ENCODE assay signal across 25 mouse cellular contexts in genomic region chr5:143124805-143125378, GRCm38 (mm10). TPM values are rescaled to one million over a fixed set of nuclear protein-coding genes. Genes with fewer than 3 reads are reported as not detected.
DNase-seq lines count a peak whose midpoint lies in the region; ATAC-seq and TF ChIP-seq lines count a peak whose summit lies in the region.
"Had no signal": no experiment of that assay in that cellular context is flagged by ENCODE, and none has a peak within 500 bp of the region (broad histone marks: within the 10 kb centered on the region; RNA-seq: fewer than 3 reads in every experiment).

No protein-coding gene starts in this region.

- H3K4me3 ChIP-seq in neural tube, embryonic 15.5 days (replicated peaks), result no peak overlapping the region
- no peak overlapping the region for H3K4me3 ChIP-seq in hindbrain, postnatal 0 days (ENCODE audit: low read length)
- H3K4me3 ChIP-seq: embryonic facial prominence, embryonic 10.5 days; erythroblast, embryonic 14.5 days; heart, adult 2 months; limb, embryonic 10.5 days; liver, embryonic 12.5 days; lung, embryonic 15.5 days; megakaryocyte, embryonic 14.5 days; neural tube, embryonic 12.5 days had no signal

- peaks cover 3% of the 10 kb centered on the region; the same call in 1 of the 2 replicates for H3K4me1 ChIP-seq in neural tube, embryonic 15.5 days
- H3K4me1 ChIP-seq in hindbrain, postnatal 0 days (ENCODE audit: insufficient read depth, low read length), result no peaks in the 10 kb centered on the region
- H3K4me1 ChIP-seq: limb, embryonic 10.5 days; liver, embryonic 12.5 days; lung, embryonic 15.5 days; megakaryocyte, embryonic 14.5 days; neural tube, embryonic 12.5 days had no signal

- no peak for TF ChIP-seq CTCF in hindbrain, postnatal 0 days (IDR thresholded peaks at IDR 0.05; ENCODE audit: low read depth)

- H3K9ac ChIP-seq in neural tube, embryonic 15.5 days (replicated peaks), result no peak overlapping the region
- no peak overlapping the region for H3K9ac ChIP-seq in hindbrain, postnatal 0 days (replicated peaks; ENCODE audit: low read length)
- H3K9ac ChIP-seq: liver, embryonic 12.5 days; lung, embryonic 15.5 days; neural tube, embryonic 12.5 days had no signal

- peaks cover 13% of the 10 kb centered on the region; the same call in 1 of the 2 replicates for H3K9me3 ChIP-seq in neural tube, embryonic 15.5 days (replicated peaks)
- no peaks in the 10 kb centered on the region for H3K9me3 ChIP-seq in hindbrain, postnatal 0 days (ENCODE audit: low read length)
- H3K9me3 ChIP-seq: limb, embryonic 10.5 days; liver, embryonic 12.5 days; lung, embryonic 15.5 days had no signal

- H3K4me2 ChIP-seq in neural tube, embryonic 15.5 days, result no peak overlapping the region
- no peak overlapping the region for H3K4me2 ChIP-seq in hindbrain, postnatal 0 days (ENCODE audit: low read depth, low read length)
- H3K4me2 ChIP-seq: liver, embryonic 12.5 days; lung, embryonic 15.5 days; neural tube, embryonic 12.5 days had no signal

- DNase-seq in cerebellum, postnatal 14 days, result peak; percentile 46 to 56
- no peak for DNase-seq in cerebellum, postnatal 4 days (ENCODE audit: low spot score in 2 of 2)
- DNase-seq in neural tube, embryonic 10.5 days (ENCODE audit: extremely low spot score, low spot score), result no peak
- DNase-seq in hindbrain, postnatal 0 days (ENCODE audit: low spot score), result no peak
- DNase-seq in retina, postnatal 1 day, result no peak
- no peak for DNase-seq in kidney, postnatal 10 days
- DNase-seq in natural killer cell, adult 2 months (ENCODE audit: low spot score in 2 of 2), result no peak
- DNase-seq: cerebellum, adult 8-10 months; heart, adult 2 months; kidney, adult 9 months had no signal

- 0 out of 2 replicates have a peak overlapping the region, but pooled peaks have one; percentile 14 for H3K27ac ChIP-seq in neural tube, embryonic 15.5 days (replicated peaks)
- peak overlapping the region; percentile 66 for H3K27ac ChIP-seq in hindbrain, postnatal 0 days
- H3K27ac ChIP-seq: embryonic facial prominence, embryonic 10.5 days; heart, adult 2 months; limb, embryonic 10.5 days; liver, embryonic 12.5 days; lung, embryonic 15.5 days; neural tube, embryonic 12.5 days had no signal

- no peak for ATAC-seq in neural tube, embryonic 15.5 days (ENCODE audit: low FRiP score)
- ATAC-seq in hindbrain, postnatal 0 days, result no peak
- ATAC-seq: inflammation-experienced regulatory T-cells, adult 6 months; liver, embryonic 12.5 days; Patski had no signal

- no peaks in the 10 kb centered on the region for H3K27me3 ChIP-seq in neural tube, embryonic 15.5 days (replicated peaks)
- H3K27me3 ChIP-seq in hindbrain, postnatal 0 days (ENCODE audit: insufficient read depth, low read length), result no peaks in the 10 kb centered on the region
- H3K27me3 ChIP-seq: lung, embryonic 15.5 days; neural tube, embryonic 12.5 days; Patski had no signal

- 87% methylated on average over 4 of the region's 4 CpGs for WGBS in neural tube, embryonic 15.5 days
- 70% methylated on average over 4 of the region's 4 CpGs for WGBS in hindbrain, postnatal 0 days

- no peaks in the 10 kb centered on the region for H3K36me3 ChIP-seq in neural tube, embryonic 15.5 days
- no peaks in the 10 kb centered on the region for H3K36me3 ChIP-seq in hindbrain, postnatal 0 days (ENCODE audit: insufficient read depth, low read length)
- H3K36me3 ChIP-seq: embryonic facial prominence, embryonic 10.5 days; limb, embryonic 10.5 days; liver, embryonic 12.5 days; lung, embryonic 15.5 days; neural tube, embryonic 12.5 days had no signal

RNA-seq across cellular contexts. Expression of gene Rnf216, which starts 12.1 kb away (rescaled TPM):
- 26.6 and 29.6 TPM in 2 replicates for polyA plus RNA-seq in neural tube, embryonic 15.5 days (2015; fragmentation: Nextera tagmentation; extraction: Ambion mirVana)
- 28.0 and 32.7 TPM in 2 replicates for total RNA-seq in hindbrain, postnatal 0 days (2014; rRNA removed)
- polyA plus RNA-seq in hindbrain, postnatal 0 days (2015; fragmentation: Nextera tagmentation; extraction: Ambion mirVana), result 25.3 and 29.7 TPM in 2 replicates

RNA-seq across cellular contexts. Expression of gene Olfr718-ps1, which starts 22.5 kb away (rescaled TPM):
- 0.10 TPM in 1 of 2 replicates, not detected in the other for polyA plus RNA-seq in neural tube, embryonic 15.5 days (2015; fragmentation: Nextera tagmentation; extraction: Ambion mirVana)
- not detected in 2 replicates for total RNA-seq in hindbrain, postnatal 0 days (2014; rRNA removed)
- not detected in 2 replicates for polyA plus RNA-seq in hindbrain, postnatal 0 days (2015; fragmentation: Nextera tagmentation; extraction: Ambion mirVana)
- total RNA-seq: gastrocnemius, adult 18-20 months; heart, adult 2 months had no signal
- polyA plus RNA-seq: embryonic facial prominence, embryonic 10.5 days; erythroblast, embryonic 14.5 days; heart, adult 2 months; heart, embryonic 16.5 days; large intestine, adult 2 months; liver, embryonic 12.5 days; lung, embryonic 15.5 days; neural tube, embryonic 12.5 days; small intestine, adult 2 months had no signal

RNA-seq across cellular contexts. Expression of gene Rbak, which starts 55.7 kb away (rescaled TPM):
- 12.7 and 13.1 TPM in 2 replicates for polyA plus RNA-seq in neural tube, embryonic 15.5 days (2015; fragmentation: Nextera tagmentation; extraction: Ambion mirVana)
- 11.8 and 13.3 TPM in 2 replicates for total RNA-seq in hindbrain, postnatal 0 days (2014; rRNA removed)
- polyA plus RNA-seq in hindbrain, postnatal 0 days (2015; fragmentation: Nextera tagmentation; extraction: Ambion mirVana), result 9.3 and 10.0 TPM in 2 replicates

RNA-seq across cellular contexts. Expression of gene Spdye4b, which starts 55.9 kb away (rescaled TPM):
- not detected in 2 replicates for polyA plus RNA-seq in neural tube, embryonic 15.5 days (2015; fragmentation: Nextera tagmentation; extraction: Ambion mirVana)
- total RNA-seq in hindbrain, postnatal 0 days (2014; rRNA removed), result 0.11 TPM in 1 of 2 replicates, not detected in the other
- not detected in 2 replicates for polyA plus RNA-seq in hindbrain, postnatal 0 days (2015; fragmentation: Nextera tagmentation; extraction: Ambion mirVana)
- total RNA-seq: gastrocnemius, adult 18-20 months; heart, adult 2 months had no signal
- polyA plus RNA-seq: embryonic facial prominence, embryonic 10.5 days; erythroblast, embryonic 14.5 days; heart, adult 2 months; heart, embryonic 16.5 days; inflammation-experienced regulatory T-cells, adult 6 months; large intestine, adult 2 months; limb, embryonic 10.5 days; liver, embryonic 12.5 days; lung, embryonic 15.5 days; neural tube, embryonic 12.5 days; Patski; small intestine, adult 2 months; stomach, embryonic 14.5 days had no signal

Comparison
In these comparisons a context has a peak if more than half of its experiments do, and no peak if none do; other contexts are left out.
1. DNase-seq: peak in cerebellum, postnatal 14 days (2 of 2); none in cerebellum, postnatal 4 days (0 of 2), neural tube, embryonic 10.5 days (single experiment), hindbrain, postnatal 0 days (single experiment), retina, postnatal 1 day (single experiment), kidney, postnatal 10 days (single experiment) and natural killer cell, adult 2 months (0 of 2).